Mouse (Mus musculus) intestine, postnatal 0 days (tissue): ENCODE results near the gene Slc7a11. TPM values are rescaled to one million over a fixed set of nuclear protein-coding genes. Genes with fewer than 3 reads are reported as not detected.

Source experiments
- ATAC-seq: fragments of 200-750 bp; cut with Nextera tagmentation; 2 replicates; pipeline ENCODE4 v1.8.0; 2017; ENCODE audit warnings: mild to moderate bottlenecking, moderate TSS enrichment, moderate library complexity
- H3K27ac ChIP-seq: fragments of 300-500 bp; sonication (generic); 2 replicates; pipeline ENCODE4 v1.5.1; 2014; ENCODE audit warnings: mild to moderate bottlenecking, low read depth, low read length, moderate library complexity
- H3K27me3 ChIP-seq: fragments of 300-500 bp; sonication (generic); replicated peaks from 2 replicates; pipeline ENCODE4 v1.6.1; 2014; ENCODE audit warnings: low read length, mixed read lengths; ENCODE audit not compliant: control insufficient read depth, insufficient read depth
- H3K36me3 ChIP-seq: fragments of 300-500 bp; sonication (generic); 2 replicates; pipeline ENCODE4 v1.6.1; 2014; ENCODE audit warnings: mild to moderate bottlenecking, moderate library complexity; ENCODE audit not compliant: control insufficient read depth, insufficient read depth
- H3K4me1 ChIP-seq: fragments of 300-500 bp; sonication (generic); replicated peaks from 2 replicates; pipeline ENCODE4 v1.6.1; 2014; ENCODE audit warnings: antibody characterized with exemption, low read length, mixed read lengths; ENCODE audit not compliant: control insufficient read depth, insufficient read depth
- H3K4me2 ChIP-seq: fragments of 300-500 bp; sonication (generic); replicated peaks from 2 replicates; pipeline ENCODE4 v1.6.1; 2014; ENCODE audit warnings: low read depth, mild to moderate bottlenecking, moderate library complexity
- H3K4me3 ChIP-seq: fragments of 300-500 bp; sonication (generic); 2 replicates; pipeline ENCODE4 v1.5.1; 2014; ENCODE audit warnings: low read depth, low read length
- H3K9ac ChIP-seq: fragments of 300-500 bp; sonication (generic); 2 replicates; pipeline ENCODE4 v1.6.1; 2014; ENCODE audit warnings: mild to moderate bottlenecking, low read depth, low read length
- H3K9me3 ChIP-seq: fragments of 300-500 bp; sonication (generic); 2 replicates; pipeline ENCODE4 v1.6.1; 2016; ENCODE audit warnings: mixed run types; ENCODE audit not compliant: control insufficient read depth
- CTCF ChIP-seq: sonication (generic); IDR thresholded peaks from 2 replicates; pipeline ENCODE4 v1.5.1; 2016; ENCODE audit warnings: low read depth, mild to moderate bottlenecking, control low read depth, antibody characterized with exemption, moderate library complexity
- WGBS: fragments of 180-500 bp; shearing (Covaris S2); extraction: QIAGEN DNeasy Blood & Tissue Kit; methylation state at CpG from one replicate; pipeline ENCODE4 v1.1.7; 2014; 5-methylcytosine and 5-hydroxymethylcytosine counted together
- polyA plus RNA-seq: library from polyadenylated mRNA; unstranded; fragments of >200 nt; fragmentation: Nextera tagmentation; extraction: Ambion mirVana; gene quantifications from 2 replicates; pipeline ENCODE4 v1.2.1, GENCODE M21; 2015

The Slc7a11 gene
- polyA plus RNA-seq, 1 experiment from 2014 or later = 0.13 TPM

- no peak for ATAC-seq
- Histone ChIP-seq H3K9ac (no peak overlapping the region), H3K9me3 (no peaks in the 10 kb centered on the region), H3K4me1 (no peaks in the 10 kb centered on the region), H3K27ac (no peak overlapping the region), H3K36me3 (no peaks in the 10 kb centered on the region), H3K4me2 (no peak overlapping the region), H3K27me3 (no peaks in the 10 kb centered on the region), H3K4me3 (no peak overlapping the region)
- no peak for TF ChIP-seq CTCF
- 86% methylated on average over 3 of the region's 3 CpGs for WGBS
Observed at GRCm38 (mm10) chr3:50419161-50419560, 24.3 kb downstream of the Slc7a11 start.

GRCm38 (mm10) chr3:50406771-50407170 lies 36.6 kb downstream of the Slc7a11 start:
- H3K27ac ChIP-seq = no peak overlapping the region
- no peak overlapping the region for H3K4me2 ChIP-seq
- H3K9me3 ChIP-seq = no peaks in the 10 kb centered on the region
- ATAC-seq = no peak
- no peak for TF ChIP-seq CTCF
- H3K4me1 ChIP-seq = no peaks in the 10 kb centered on the region
- H3K27me3 ChIP-seq = no peaks in the 10 kb centered on the region
- no peak overlapping the region for H3K9ac ChIP-seq
- WGBS = 90% methylated on average over 2 of the region's 2 CpGs
- H3K4me3 ChIP-seq = no peak overlapping the region
- no peaks in the 10 kb centered on the region for H3K36me3 ChIP-seq

- no peaks in the 10 kb centered on the region for H3K9me3 ChIP-seq
- H3K9ac ChIP-seq = no peak overlapping the region
- no peaks in the 10 kb centered on the region for H3K36me3 ChIP-seq
- H3K4me3 ChIP-seq = no peak overlapping the region
- ATAC-seq = no peak
- H3K4me2 ChIP-seq = no peak overlapping the region
- H3K27ac ChIP-seq = no peak overlapping the region
- WGBS = 80% methylated on average over 3 of the region's 3 CpGs
- TF ChIP-seq CTCF = no peak
- H3K27me3 ChIP-seq = no peaks in the 10 kb centered on the region
- no peaks in the 10 kb centered on the region for H3K4me1 ChIP-seq
Observed at GRCm38 (mm10) chr3:50405915-50406314, 37.5 kb downstream of the Slc7a11 start.

- H3K4me3 ChIP-seq = no peak overlapping the region
- 95% methylated on average over 6 of the region's 6 CpGs for WGBS
- H3K4me1 ChIP-seq = no peaks in the 10 kb centered on the region
- no peak overlapping the region for H3K27ac ChIP-seq
- H3K36me3 ChIP-seq = no peaks in the 10 kb centered on the region
- no peak overlapping the region for H3K4me2 ChIP-seq
- no peak overlapping the region for H3K9ac ChIP-seq
- no peak for TF ChIP-seq CTCF
- ATAC-seq = no peak
- H3K9me3 ChIP-seq = no peaks in the 10 kb centered on the region
- no peaks in the 10 kb centered on the region for H3K27me3 ChIP-seq
Observed at GRCm38 (mm10) chr3:50388786-50389185, 54.6 kb downstream of the Slc7a11 start.

- H3K4me3 ChIP-seq = no peak overlapping the region
- H3K9ac ChIP-seq = no peak overlapping the region
- no peak for TF ChIP-seq CTCF
- no peaks in the 10 kb centered on the region for H3K4me1 ChIP-seq
- H3K4me2 ChIP-seq = no peak overlapping the region
- H3K27me3 ChIP-seq = no peaks in the 10 kb centered on the region
- ATAC-seq = no peak
- no peaks in the 10 kb centered on the region for H3K9me3 ChIP-seq
- 55% methylated on average over 9 of the region's 9 CpGs for WGBS
- H3K36me3 ChIP-seq = no peaks in the 10 kb centered on the region
- H3K27ac ChIP-seq = no peak overlapping the region
Observed at GRCm38 (mm10) chr3:50388288-50388687, 55.1 kb downstream of the Slc7a11 start.

GRCm38 (mm10) chr3:50387280-50387679 lies 56.1 kb downstream of the Slc7a11 start:
- no peaks in the 10 kb centered on the region for H3K36me3 ChIP-seq
- H3K27ac ChIP-seq = no peak overlapping the region
- TF ChIP-seq CTCF = no peak
- no peak for ATAC-seq
- no peaks in the 10 kb centered on the region for H3K9me3 ChIP-seq
- no peak overlapping the region for H3K9ac ChIP-seq
- no peaks in the 10 kb centered on the region for H3K27me3 ChIP-seq
- H3K4me2 ChIP-seq = no peak overlapping the region
- H3K4me1 ChIP-seq = no peaks in the 10 kb centered on the region
- H3K4me3 ChIP-seq = no peak overlapping the region
- 65% methylated on average over 4 of the region's 4 CpGs for WGBS
